Mouse (Mus musculus) lung, postnatal 36 days (tissue): Measurements from ENCODE around the gene Mrm3.
A peak's percentile ranks its signal among the peaks of the same experiment; 100 is the strongest.

ENCODE experiments used
- DNase-seq: peaks from one replicate; pipeline ENCODE4 v3.0.0; 2022; ENCODE audit warnings: mixed read lengths

The Mrm3 gene

DNA sequence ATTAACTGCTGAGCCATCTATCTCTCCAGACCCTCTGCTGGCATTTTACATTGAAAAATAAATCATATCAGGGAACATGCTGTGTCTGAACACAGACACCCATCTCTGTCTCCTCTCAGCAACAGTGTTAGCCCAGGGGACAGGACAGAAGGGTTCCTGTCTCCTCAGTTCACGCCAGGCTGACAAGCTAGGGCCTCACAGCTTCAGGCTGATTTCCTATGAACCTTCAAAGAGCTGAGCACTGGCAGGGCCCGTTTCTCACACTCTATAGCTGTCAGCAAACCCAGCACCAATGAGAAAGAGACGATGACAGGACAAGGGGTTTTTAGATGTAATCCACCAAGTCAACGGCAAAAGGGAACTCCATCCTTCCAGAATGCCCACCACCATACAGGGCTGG lies 48.4 kb downstream of the Mrm3 start:
- no peak for DNase-seq

GRCm38 (mm10) chr11:76292398-76292797 lies 48.9 kb downstream of the Mrm3 start:
- DNase-seq: peak; percentile 77

- DNase-seq: peak; percentile 74
Measured at GRCm38 (mm10) chr11:76292831-76293230, 49.3 kb downstream of the Mrm3 start.

GRCm38 (mm10) chr11:76294078-76294477 lies 50.6 kb downstream of the Mrm3 start:
- no peak for DNase-seq

DNA sequence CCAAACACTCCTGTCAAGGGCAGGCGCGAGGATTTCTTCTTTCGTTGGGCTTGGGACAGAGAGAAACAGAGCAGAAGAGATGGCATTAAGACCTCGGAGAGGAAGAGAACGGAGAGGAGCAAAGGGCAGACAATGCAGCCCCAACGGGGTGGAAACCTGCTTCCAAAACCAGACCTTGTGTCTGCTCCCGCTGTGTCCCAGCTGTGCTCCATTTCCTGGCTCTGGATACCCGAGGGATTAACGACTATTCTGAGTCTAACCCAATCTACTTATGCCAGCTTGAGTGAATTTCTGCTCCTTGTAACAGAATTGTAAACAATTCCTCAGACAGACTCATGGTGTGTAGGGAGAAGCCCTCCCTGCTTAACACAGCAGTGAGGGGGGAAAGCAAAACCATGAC lies 51.3 kb downstream of the Mrm3 start:
- DNase-seq: no peak

- DNase-seq: no peak
Measured at GRCm38 (mm10) chr11:76297252-76297651, 53.7 kb downstream of the Mrm3 start.

DNA sequence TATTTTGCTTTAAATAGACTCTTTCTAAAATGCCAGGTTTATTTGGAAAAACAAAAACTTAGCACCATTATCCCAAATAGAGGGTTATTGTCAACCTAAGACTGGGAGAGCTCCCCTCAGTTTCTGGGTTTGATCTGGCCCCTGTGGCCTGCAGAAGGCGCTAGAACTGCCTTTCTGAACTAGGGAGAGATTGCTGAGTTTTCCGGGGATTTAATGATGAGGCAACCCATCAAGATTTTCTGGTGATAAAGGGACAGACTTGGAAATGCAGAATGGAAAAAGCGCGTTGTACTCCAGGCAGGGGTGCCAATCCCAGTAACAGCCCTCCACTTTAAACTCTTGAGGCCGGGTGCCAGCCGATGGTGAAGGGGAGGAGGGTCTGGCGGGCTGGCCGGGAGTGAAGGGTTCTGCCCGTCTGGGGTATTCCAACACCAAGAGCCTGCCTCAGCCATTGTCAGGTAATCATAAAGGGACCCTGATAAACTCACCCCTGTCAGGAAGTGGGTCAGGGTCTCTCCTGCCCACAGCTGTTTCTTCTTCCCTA lies 55.0 kb downstream of the Mrm3 start:
- DNase-seq: no peak
